Mouse (Mus musculus) lung, embryonic 14.5 days (tissue): Measurements from ENCODE around the gene Fam83d. TPM values are rescaled to one million over a fixed set of nuclear protein-coding genes. Genes with fewer than 3 reads are reported as not detected.

Experiments used
- ATAC-seq: fragments of 200-750 bp; cut with Nextera tagmentation; 2 replicates; pipeline ENCODE4 v1.8.0; 2017; ENCODE audit warnings: mild to moderate bottlenecking, moderate TSS enrichment, moderate library complexity; ENCODE audit not compliant: insufficient read depth
- DNase-seq: peaks from one replicate; pipeline ENCODE4 v3.0.0-alpha.2; 2015
- H3K27ac ChIP-seq: fragments of 300-500 bp; sonication (generic); 2 replicates; pipeline ENCODE4 v1.5.1; 2014; ENCODE audit warnings: low read depth, mild to moderate bottlenecking, moderate library complexity
- H3K27me3 ChIP-seq: fragments of 300-500 bp; sonication (generic); 2 replicates; pipeline ENCODE4 v1.6.1; 2014; ENCODE audit warnings: low read length, control low read depth; ENCODE audit not compliant: insufficient read depth
- H3K36me3 ChIP-seq: fragments of 300-500 bp; sonication (generic); 2 replicates; pipeline ENCODE4 v1.6.1; 2014; ENCODE audit warnings: control low read depth; ENCODE audit not compliant: insufficient read depth
- H3K4me1 ChIP-seq: fragments of 300-500 bp; sonication (generic); 2 replicates; pipeline ENCODE4 v1.6.1; 2014; ENCODE audit warnings: antibody characterized with exemption, control low read depth; ENCODE audit not compliant: insufficient read depth
- H3K4me2 ChIP-seq: fragments of 300-500 bp; sonication (generic); 2 replicates; pipeline ENCODE4 v1.6.1; 2014; ENCODE audit warnings: mild to moderate bottlenecking
- H3K4me3 ChIP-seq: fragments of 300-500 bp; sonication (generic); 2 replicates; pipeline ENCODE4 v1.5.1; 2014; ENCODE audit warnings: low read depth, low read length
- H3K9ac ChIP-seq: fragments of 300-500 bp; sonication (generic); 2 replicates; pipeline ENCODE4 v1.6.1; 2014
- H3K9me3 ChIP-seq: fragments of 300-500 bp; sonication (generic); 2 replicates; pipeline ENCODE4 v1.6.1; 2016; ENCODE audit warnings: low read depth, low read length, control low read depth
- CTCF ChIP-seq: IDR thresholded peaks from 2 replicates; pipeline ENCODE4 v1.5.1; 2016; ENCODE audit warnings: antibody characterized with exemption, low read depth
- WGBS: fragments of 180-500 bp; shearing (Covaris S2); extraction: QIAGEN DNeasy Blood & Tissue Kit; methylation state at CpG from one replicate; pipeline ENCODE4 v1.1.7; 2014; 5-methylcytosine and 5-hydroxymethylcytosine counted together
- polyA plus RNA-seq: library from polyadenylated mRNA; unstranded; fragments of >200 nt; fragmentation: Nextera tagmentation; extraction: Ambion mirVana; gene quantifications from 2 replicates; pipeline ENCODE4 v1.2.1, GENCODE M21; 2014

The Fam83d gene
- polyA plus RNA-seq, 1 experiment from 2014 or later, result 67.5 TPM

- DNase-seq (no peak), ATAC-seq (no peak)
- Histone ChIP-seq H3K36me3 (peaks cover 75% of the 10 kb centered on the region), H3K4me1 (peaks cover 11% of the 10 kb centered on the region; the same call in 1 of the 2 replicates), H3K4me3 (no peak overlapping the region), H3K4me2 (no peak overlapping the region), H3K27me3 (no peaks in the 10 kb centered on the region), H3K9me3 (no peaks in the 10 kb centered on the region), H3K27ac (no peak overlapping the region), H3K9ac (no peak overlapping the region)
- TF ChIP-seq CTCF, result no peak
- 92% methylated on average over 7 of the region's 7 CpGs for WGBS
Measured at GRCm38 (mm10) chr2:158781126-158781525, 13.2 kb downstream of the Fam83d start.

GRCm38 (mm10) chr2:158786927-158787795 is 19.3 kb downstream of the Fam83d start:
- no peaks in the 10 kb centered on the region for H3K4me1 ChIP-seq
- H3K4me2 ChIP-seq, result no peak overlapping the region
- ATAC-seq (no peak), DNase-seq (peak; percentile 33)
- WGBS, result 78% methylated on average over 14 of the region's 14 CpGs
- H3K4me3 ChIP-seq, result no peak overlapping the region
- no peaks in the 10 kb centered on the region for H3K9me3 ChIP-seq
- no peak for TF ChIP-seq CTCF
- H3K27me3 ChIP-seq, result no peaks in the 10 kb centered on the region
- H3K9ac ChIP-seq, result no peak overlapping the region
- H3K36me3 ChIP-seq, result peaks cover 47% of the 10 kb centered on the region
- H3K27ac ChIP-seq, result no peak overlapping the region

- WGBS, result under 1% methylated on average over 33 of the region's 33 CpGs
- Histone ChIP-seq H3K36me3 (no peaks in the 10 kb centered on the region), H3K4me3 (peak within 1 kb of the TSS; percentile 85), H3K4me2 (peak within 1 kb of the TSS; percentile 85), H3K27me3 (no peaks in the 10 kb centered on the region), H3K9ac (peak within 1 kb of the TSS; percentile 76), H3K27ac (peak within 1 kb of the TSS; percentile 64; the same call in 1 of the 2 replicates), H3K4me1 (peaks cover 3% of the 10 kb centered on the region; the same call in 1 of the 2 replicates), H3K9me3 (no peaks in the 10 kb centered on the region)
- no peak for TF ChIP-seq CTCF
- peak; percentile 96 for DNase-seq
- peak; percentile 99 for ATAC-seq
Measured at GRCm38 (mm10) chr2:158794494-158795004, 26.7 kb downstream of the Fam83d start, which contains the start of gene Dhx35. Gene Dhx35 (plus strand): TSS chr2:158794807.

GRCm38 (mm10) chr2:158795043-158795442 is 27.1 kb downstream of the Fam83d start:
- H3K4me2 ChIP-seq, result peak overlapping the region; percentile 85
- peak overlapping the region; percentile 76 for H3K9ac ChIP-seq
- H3K27me3 ChIP-seq, result no peaks in the 10 kb centered on the region
- no peak for ATAC-seq
- WGBS, result 11% methylated on average over 15 of the region's 15 CpGs
- peak overlapping the region; percentile 85 for H3K4me3 ChIP-seq
- no peaks in the 10 kb centered on the region for H3K36me3 ChIP-seq
- DNase-seq, result no peak
- no peaks in the 10 kb centered on the region for H3K9me3 ChIP-seq
- peak overlapping the region; percentile 64; the same call in 1 of the 2 replicates for H3K27ac ChIP-seq
- no peak for TF ChIP-seq CTCF
- H3K4me1 ChIP-seq, result peaks cover 3% of the 10 kb centered on the region; the same call in 1 of the 2 replicates

GRCm38 (mm10) chr2:158795875-158796274 is 28.0 kb downstream of the Fam83d start:
- Histone ChIP-seq H3K27me3 (no peaks in the 10 kb centered on the region), H3K4me3 (no peak overlapping the region), H3K27ac (no peak overlapping the region), H3K36me3 (no peaks in the 10 kb centered on the region), H3K9ac (no peak overlapping the region), H3K4me2 (no peak overlapping the region), H3K4me1 (peaks cover 3% of the 10 kb centered on the region; the same call in 1 of the 2 replicates), H3K9me3 (no peaks in the 10 kb centered on the region)
- WGBS, result 86% methylated on average over 2 of the region's 2 CpGs
- DNase-seq (no peak), ATAC-seq (no peak)
- no peak for TF ChIP-seq CTCF

GRCm38 (mm10) chr2:158799328-158799727 is 31.4 kb downstream of the Fam83d start:
- no peak for TF ChIP-seq CTCF
- 74% methylated on average over 4 of the region's 4 CpGs for WGBS
- DNase-seq (no peak), ATAC-seq (no peak)
- H3K4me3 ChIP-seq, result no peak overlapping the region
- no peak overlapping the region for H3K9ac ChIP-seq
- peaks cover 3% of the 10 kb centered on the region; the same call in 1 of the 2 replicates for H3K4me1 ChIP-seq
- H3K27ac ChIP-seq, result no peak overlapping the region
- no peak overlapping the region for H3K4me2 ChIP-seq
- no peaks in the 10 kb centered on the region for H3K27me3 ChIP-seq
- no peaks in the 10 kb centered on the region for H3K9me3 ChIP-seq
- peaks cover 24% of the 10 kb centered on the region for H3K36me3 ChIP-seq

- H3K9me3 ChIP-seq, result no peaks in the 10 kb centered on the region
- H3K4me2 ChIP-seq, result no peak overlapping the region
- DNase-seq (no peak), ATAC-seq (no peak)
- H3K36me3 ChIP-seq, result peaks cover 30% of the 10 kb centered on the region
- no peaks in the 10 kb centered on the region for H3K4me1 ChIP-seq
- H3K9ac ChIP-seq, result no peak overlapping the region
- no peak overlapping the region for H3K4me3 ChIP-seq
- whole genome bisulfite sequencing, result 96% methylated on average over 8 of the region's 8 CpGs
- no peak for TF ChIP-seq CTCF
- H3K27ac ChIP-seq, result no peak overlapping the region
- H3K27me3 ChIP-seq, result no peaks in the 10 kb centered on the region
Measured at GRCm38 (mm10) chr2:158800788-158801187, 32.9 kb downstream of the Fam83d start.
